Mouse (Mus musculus): ENCODE measurements around the gene Gm45062. TPM values are rescaled to one million over a fixed set of nuclear protein-coding genes. Genes with fewer than 3 reads are reported as not detected.

Gene Gm45062
- total RNA-seq, 2 experiments from 2014 or later: 3.4 to 5.7 TPM

DNA sequence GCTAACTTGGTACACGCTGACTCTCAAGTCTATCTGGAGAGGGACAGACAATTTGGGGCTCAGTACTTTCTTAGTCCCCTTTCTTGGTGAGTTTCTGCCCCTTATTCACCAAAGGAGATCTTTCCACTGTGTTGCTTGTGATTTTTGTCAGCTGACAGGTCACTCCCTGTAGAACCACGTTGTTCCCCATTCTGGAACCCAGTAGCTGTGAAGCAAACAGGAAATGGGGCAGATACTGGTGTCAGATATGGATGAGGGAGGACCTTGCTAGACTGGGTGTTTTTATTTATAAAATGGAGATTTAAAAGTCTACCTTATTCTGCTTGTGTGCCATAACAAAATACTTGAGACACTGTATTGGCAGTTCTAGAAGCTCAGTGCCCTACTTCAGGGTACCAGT is 358.1 kb downstream of the Gm45062 start:
- no peak for DNase-seq (ENCODE audit: low spot score in 2 of 2)

DNA sequence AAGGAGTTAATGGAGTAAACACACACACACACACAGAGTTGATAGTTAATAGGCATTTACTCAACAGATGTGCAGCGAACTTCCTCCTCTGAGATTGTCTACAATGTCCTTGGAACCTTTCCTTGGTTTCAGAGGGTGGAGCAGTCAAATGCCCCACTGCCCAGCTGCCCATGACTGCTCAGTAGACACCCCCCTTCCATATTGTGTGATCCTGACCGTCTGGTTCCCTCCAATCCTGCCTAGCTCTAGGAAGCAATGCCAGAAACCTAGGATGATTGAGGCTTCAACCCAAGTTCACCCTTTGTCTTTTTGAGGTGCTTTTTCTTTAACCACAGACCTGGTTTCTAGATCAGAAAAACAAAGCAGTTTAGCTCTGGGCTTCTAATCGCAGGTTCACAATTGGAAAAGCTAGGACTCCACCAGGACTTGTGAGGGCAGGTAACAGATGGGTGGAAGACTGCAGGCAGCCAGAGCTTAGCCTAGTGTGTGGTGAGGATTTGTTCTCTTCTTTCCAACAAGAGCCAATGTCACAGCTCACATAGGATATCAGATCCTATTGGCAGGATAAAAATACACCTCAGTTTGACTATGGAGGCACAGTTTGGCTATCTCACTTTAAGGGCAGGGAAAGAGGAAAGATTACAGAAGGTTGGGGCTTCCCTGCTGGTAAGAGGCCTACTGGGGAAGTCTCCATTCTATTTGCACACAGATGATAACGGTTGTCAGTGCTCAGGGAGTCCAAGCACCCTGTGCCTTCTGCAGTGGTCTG is 360.5 kb downstream of the Gm45062 start:
- no peak for DNase-seq (ENCODE audit: low spot score in 2 of 2)

DNA sequence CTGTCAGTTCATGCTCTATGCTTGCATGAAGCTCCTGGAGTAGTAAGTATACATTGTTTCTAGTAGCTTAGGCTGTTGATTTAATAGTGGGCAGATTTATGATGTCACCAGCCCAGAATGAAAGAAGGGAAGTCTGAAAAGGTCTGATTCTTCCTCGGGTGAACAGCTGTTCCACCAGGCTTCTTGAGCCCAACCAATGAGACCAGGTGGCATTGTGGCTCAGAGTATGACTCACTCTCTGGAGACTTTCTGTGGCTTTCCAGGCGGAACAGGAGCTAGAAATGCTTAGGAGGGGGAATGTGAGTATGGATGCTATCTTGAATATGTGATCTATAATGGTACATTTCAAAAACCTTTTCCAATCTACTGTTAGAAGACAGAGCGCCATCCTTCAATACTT is 363.8 kb downstream of the Gm45062 start:
- no peak for DNase-seq (ENCODE audit: low spot score in 2 of 2)

DNA sequence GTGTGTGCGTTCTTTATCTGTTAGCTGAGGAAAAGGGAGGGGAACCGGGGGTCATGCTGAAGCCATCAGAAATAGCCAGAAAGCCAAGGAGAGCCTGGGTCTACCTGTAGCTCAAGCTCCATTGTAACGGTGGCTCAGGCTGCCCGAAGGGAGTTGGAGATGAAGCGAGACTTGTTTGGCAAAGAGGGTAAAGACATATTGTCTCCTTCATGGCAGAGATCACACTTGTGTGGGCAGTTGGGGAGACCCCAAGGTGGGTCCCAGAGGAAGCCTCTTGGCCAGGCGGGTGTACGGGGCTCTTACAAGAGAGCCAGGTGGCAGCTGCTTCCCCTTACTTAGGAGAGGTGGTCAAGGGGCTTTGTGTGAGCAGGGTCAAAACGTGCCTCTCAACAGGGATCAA is 369.0 kb downstream of the Gm45062 start:
- DNase-seq (ENCODE audit: low spot score in 2 of 2): no peak

DNA sequence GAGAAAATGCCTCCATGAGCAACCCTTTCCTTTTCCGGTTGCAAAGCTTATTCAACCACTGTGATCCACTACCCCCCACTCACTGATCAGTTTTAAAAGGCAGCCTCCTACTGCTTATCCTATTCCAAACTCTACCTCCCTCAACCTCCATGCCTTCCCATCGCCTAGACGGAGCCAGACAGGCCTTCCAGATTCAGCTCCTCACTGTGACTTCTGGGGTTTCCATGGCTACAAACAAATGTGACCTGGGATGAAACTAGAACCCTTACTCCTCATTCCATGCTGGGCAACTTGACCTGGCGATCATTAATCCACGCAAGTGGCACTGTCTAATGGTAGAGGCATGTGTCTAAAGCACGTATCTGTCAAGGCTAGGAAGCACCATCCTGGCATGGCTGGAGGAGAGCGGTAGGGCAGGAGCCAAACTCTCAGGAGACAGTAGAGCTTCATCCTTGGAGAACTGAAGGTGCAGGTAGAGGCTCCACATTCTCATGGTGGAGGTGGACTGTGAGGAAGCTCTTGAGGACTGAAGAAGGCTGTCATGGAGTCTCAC is 369.5 kb downstream of the Gm45062 start:
- DNase-seq (ENCODE audit: low spot score in 2 of 2): no peak

DNA sequence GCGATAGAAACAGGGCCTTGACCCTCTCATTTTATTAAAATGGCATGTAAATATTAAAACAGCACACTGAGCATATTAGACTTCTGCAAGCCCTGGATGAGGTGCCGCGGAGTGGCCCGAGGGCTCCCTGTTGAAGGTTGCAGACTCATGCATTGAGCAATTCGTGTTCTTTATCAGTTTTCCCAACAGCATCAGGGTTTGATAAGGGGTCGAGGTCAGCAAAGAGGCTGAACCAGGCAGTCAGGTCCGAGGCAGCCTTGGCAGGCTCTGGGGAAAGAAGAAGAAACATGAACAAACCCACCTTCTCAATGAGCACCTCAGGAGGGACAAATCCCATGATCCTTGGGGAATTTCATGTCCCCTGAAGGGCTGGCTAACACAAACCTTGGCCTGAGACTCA is 371.3 kb downstream of the Gm45062 start:
- no peak for DNase-seq (ENCODE audit: low spot score in 2 of 2)

DNA sequence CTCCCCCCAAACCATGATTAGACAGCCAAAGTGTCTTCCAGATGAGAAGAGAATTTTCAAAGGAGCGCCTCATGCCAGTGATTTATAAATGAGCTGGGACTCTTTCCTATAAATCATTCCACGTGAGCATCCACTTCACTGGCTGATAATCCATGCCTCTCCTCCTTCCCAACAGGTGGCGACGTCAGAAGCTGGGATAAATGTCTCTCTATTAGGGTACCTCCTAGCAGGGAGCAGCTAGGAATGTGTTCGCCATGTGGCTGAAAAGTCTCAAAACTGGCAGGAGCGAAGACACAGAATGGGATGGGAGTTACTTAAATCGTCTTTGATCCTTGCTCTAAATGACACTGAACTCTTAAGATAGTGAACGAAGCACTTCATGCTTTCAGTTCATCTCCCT is 372.1 kb downstream of the Gm45062 start:
- no peak for DNase-seq (ENCODE audit: low spot score in 2 of 2)

DNA sequence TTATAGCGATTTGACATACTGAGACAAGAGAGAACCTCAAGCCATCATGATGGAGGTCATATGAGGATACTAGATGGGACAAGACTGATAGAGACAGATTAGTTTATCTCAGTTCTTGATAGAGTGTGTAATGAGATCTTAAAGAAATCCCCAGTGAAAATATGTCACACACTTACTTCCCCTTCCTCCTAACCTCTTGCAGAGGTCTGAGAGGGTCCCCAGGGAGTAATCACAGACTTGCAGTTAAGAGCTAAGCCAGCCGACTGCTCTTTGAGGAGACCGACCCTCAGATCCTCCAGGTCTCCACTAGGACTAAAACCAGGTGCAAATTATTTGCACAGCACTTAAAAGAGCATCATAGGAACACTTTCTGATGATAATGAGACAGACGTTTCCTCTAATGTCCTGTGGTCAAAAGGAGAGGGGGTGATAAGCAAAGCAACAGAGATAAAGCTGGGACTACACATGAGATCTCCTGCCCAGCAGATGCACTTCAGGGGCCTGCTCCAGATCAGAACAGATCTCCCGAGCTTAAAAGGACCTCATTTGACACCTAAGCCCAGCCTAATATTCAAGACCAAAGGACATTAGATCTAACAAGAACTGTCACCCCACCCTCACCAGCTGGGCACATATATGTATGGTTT is 372.9 kb downstream of the Gm45062 start:
- no peak for DNase-seq (ENCODE audit: low spot score in 2 of 2)

DNA sequence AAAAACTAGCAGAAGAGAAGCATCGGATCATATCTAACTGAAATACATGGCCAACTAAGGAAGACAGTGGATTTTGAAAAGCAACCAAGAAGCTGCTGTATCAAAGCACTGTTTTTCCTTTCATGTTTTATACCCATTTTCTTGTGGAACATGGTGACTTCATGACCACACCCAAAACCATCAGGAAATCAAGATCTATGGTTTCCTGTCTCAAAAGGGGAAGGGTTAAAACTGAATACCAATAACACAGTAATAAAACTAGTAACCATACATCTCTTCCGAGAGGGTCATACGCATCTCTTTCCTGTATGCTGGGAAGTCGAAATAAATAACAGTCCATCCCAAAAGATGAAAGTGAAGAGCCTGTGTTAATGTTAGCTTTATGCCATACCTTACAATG is 373.5 kb downstream of the Gm45062 start:
- no peak for DNase-seq (ENCODE audit: low spot score in 2 of 2)

DNA sequence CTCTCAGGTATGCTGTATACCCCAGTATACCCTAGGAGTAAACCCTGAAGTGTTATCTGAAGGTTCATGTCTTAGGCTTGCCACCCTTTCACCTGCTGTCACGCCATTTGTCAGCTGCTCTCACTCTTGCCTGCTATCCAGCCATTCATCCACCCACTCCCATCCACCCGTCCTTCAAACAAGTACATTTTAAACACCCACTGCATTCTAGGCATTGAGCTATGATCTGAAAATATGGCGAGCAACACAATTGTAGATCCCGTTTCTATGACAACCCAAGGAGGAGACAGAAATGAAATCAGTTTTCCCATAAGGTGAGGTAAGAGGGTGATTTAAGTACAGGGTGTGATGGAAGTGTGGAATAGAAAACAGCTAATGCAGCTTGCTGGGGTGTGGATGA is 378.9 kb downstream of the Gm45062 start:
- peak; percentile 31 to 69 for DNase-seq (ENCODE audit: low spot score in 2 of 2)

DNA sequence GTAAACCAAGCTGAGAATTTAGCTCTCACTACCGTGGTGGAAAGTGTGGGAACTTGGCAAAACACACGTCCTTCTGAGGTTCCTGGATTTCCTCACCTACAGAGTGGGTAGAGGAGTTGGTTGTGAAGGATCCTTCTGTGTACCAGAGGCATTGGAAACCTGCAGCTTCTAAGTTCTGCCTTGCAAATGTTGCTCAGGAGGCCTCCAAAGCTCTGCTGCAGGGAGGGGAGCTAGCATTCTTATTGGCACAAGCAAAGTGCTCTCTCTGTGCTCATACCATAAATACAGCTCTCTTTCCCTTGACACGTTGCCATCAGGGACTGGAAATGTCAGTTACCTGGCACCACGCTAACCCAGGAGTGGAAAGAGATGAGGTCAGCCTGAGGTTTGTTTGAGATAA is 379.6 kb downstream of the Gm45062 start:
- DNase-seq (ENCODE audit: low spot score in 2 of 2): peak in 1 of 2 experiments; percentile 31

DNA sequence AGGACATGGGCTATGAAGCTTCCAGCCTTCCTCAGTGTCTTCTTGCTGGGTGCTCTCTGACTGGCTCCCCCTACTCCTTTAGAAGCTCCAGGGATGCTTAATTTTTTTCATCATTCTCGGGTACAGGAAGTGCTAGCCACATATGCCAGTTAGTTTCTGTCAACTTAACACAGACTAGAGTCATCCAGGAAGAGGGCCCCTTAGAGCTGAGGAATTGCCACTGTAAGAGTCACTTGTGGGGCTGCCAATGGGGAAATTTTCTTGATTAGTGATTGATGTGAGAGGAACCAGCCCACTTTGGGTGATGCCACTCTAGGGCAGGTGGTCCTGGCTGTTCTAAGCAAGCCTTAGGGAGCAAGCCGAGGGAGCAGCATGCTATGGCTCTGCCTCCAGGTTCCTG is 380.3 kb downstream of the Gm45062 start:
- DNase-seq (ENCODE audit: low spot score in 2 of 2): no peak

DNA sequence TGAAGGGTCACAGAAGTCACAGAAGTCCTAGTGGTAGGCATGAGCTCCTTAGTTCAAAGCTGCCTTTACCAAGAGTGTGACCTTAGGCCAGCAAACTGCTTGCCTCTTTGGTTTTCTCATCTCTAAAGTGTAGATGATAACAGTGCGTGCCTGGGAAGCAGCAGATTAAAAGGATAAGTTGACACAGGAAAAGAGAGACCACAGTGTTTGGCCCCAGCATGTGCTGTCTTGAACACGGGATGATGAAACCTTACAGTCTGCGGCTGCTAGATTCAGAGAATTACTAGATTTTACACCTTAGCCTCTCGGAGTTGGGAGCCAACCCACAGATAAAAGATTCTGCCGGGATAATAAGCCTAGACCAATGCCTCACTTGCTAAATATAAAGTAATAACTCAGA is 381.6 kb downstream of the Gm45062 start:
- no peak for DNase-seq (ENCODE audit: low spot score in 2 of 2)

DNA sequence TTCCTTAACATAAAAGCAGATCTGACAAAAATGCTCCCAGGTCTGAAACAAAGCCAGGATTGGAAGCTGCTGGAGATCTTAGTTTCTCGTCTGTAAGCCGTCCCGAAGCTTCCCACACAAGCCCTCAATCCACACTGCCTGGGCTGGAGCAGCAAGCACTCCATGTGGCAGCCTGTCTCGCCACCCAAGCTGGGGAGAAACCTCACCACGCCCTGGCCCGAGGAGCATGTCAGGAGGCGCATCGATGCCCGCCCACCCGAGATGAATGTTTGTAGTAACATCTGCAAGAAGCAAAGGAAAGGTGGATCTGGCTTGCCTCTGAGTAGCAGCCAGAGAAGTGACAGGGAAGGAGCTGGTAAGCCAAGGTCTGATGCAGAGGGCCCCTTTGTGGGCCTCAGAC is 385.5 kb downstream of the Gm45062 start:
- DNase-seq (ENCODE audit: low spot score in 2 of 2): peak in 1 of 2 experiments; percentile 39

DNA sequence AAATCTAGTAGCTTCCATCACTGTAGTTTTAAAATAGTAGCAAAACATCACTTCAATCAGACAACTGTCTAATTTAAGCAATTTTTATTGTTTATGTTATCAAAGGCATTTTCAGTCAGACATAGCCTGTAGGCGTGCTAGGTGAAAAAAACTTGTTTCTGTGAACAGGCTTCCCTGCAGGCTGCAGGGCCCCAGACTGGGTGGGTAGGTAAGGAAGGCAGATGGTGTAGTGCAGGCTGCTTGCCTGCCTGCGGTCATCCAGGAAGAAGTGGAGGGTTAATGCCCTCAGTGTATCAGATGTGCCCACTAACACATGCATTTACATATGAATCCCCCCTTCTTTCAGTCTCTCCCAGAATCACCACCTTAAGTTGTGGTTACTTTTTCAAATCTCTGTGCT is 386.5 kb downstream of the Gm45062 start:
- peak in 1 of 2 experiments; percentile 35 for DNase-seq (ENCODE audit: low spot score in 2 of 2)

Other genes starting within 250 kb of the Gm45062 start
- gene Col28a1, start 66.8 kb upstream of the Gm45062 start, total RNA-seq (2021): under 1 TPM; 0.32 to 0.38 TPM
- gene Mios, start 50.2 kb upstream of the Gm45062 start, total RNA-seq (2021): 10 to 100 TPM; 22.6 to 23.3 TPM
- 10 to 100 TPM; 13.1 to 14.3 TPM for gene Rpa3, start 277 bp upstream of the Gm45062 start, total RNA-seq (2021)
- gene Umad1, start 162 bp upstream of the Gm45062 start, total RNA-seq (2021): 10 to 100 TPM; 32.3 to 34.7 TPM